Mouse (Mus musculus) liver, postnatal 0 days (tissue): ENCODE measurements around the gene Prl8a9. TPM values are rescaled to one million over a fixed set of nuclear protein-coding genes. Genes with fewer than 3 reads are reported as not detected.

ENCODE experiments used
- ATAC-seq: fragments of 200-750 bp; cut with Nextera tagmentation; 2 replicates; pipeline ENCODE4 v1.8.0; 2017; ENCODE audit warnings: mild to moderate bottlenecking, moderate library complexity
- DNase-seq: peaks from one replicate; pipeline ENCODE4 v3.0.0-alpha.2; 2016
- H3K27ac ChIP-seq: fragments of 300-500 bp; sonication (generic); 2 replicates; pipeline ENCODE4 v1.5.1; 2014; ENCODE audit warnings: antibody characterized with exemption, moderate library complexity, mild to moderate bottlenecking, low read depth
- H3K27me3 ChIP-seq: fragments of 300-500 bp; sonication (generic); 2 replicates; pipeline ENCODE4 v1.6.1; 2014; ENCODE audit warnings: low read length, control low read depth, mixed read lengths; ENCODE audit not compliant: insufficient read depth
- H3K36me3 ChIP-seq: fragments of 300-500 bp; sonication (generic); replicated peaks from 2 replicates; pipeline ENCODE4 v1.6.1; 2014; ENCODE audit warnings: mild to moderate bottlenecking, control low read depth, low read length, moderate library complexity, mixed read lengths; ENCODE audit not compliant: insufficient read depth
- H3K4me1 ChIP-seq: fragments of 300-500 bp; sonication (generic); 2 replicates; pipeline ENCODE4 v1.6.1; 2014; ENCODE audit warnings: antibody characterized with exemption, mild to moderate bottlenecking, control low read depth; ENCODE audit not compliant: insufficient read depth
- H3K4me2 ChIP-seq: fragments of 300-500 bp; sonication (generic); 2 replicates; pipeline ENCODE4 v1.6.1; 2014; ENCODE audit warnings: low read depth, mild to moderate bottlenecking, low read length, moderate library complexity, mixed read lengths
- H3K4me3 ChIP-seq: fragments of 300-500 bp; sonication (generic); 2 replicates; pipeline ENCODE4 v1.5.1; 2014; ENCODE audit warnings: low read depth, low read length
- H3K9ac ChIP-seq: fragments of 300-500 bp; sonication (generic); replicated peaks from 2 replicates; pipeline ENCODE4 v1.6.1; 2014; ENCODE audit warnings: mild to moderate bottlenecking, moderate library complexity
- H3K9me3 ChIP-seq: fragments of 300-500 bp; sonication (generic); 2 replicates; pipeline ENCODE4 v1.6.1; 2016; ENCODE audit warnings: mild to moderate bottlenecking, control low read depth, low read length, mixed read lengths
- CTCF ChIP-seq: sonication (generic); IDR thresholded peaks from 2 replicates; pipeline ENCODE4 v1.5.1; 2016; ENCODE audit warnings: antibody characterized with exemption, low read depth
- EP300 ChIP-seq: IDR thresholded peaks from 2 replicates; pipeline ENCODE4 v1.6.1; 2016; ENCODE audit warnings: antibody characterized with exemption, low read depth, mild to moderate bottlenecking
- WGBS: fragments of 180-500 bp; shearing (Covaris S2); extraction: QIAGEN DNeasy Blood & Tissue Kit; methylation state at CpG from one replicate; pipeline ENCODE4 v1.1.7; 2014; ENCODE audit not compliant: insufficient replicate concordance; 5-methylcytosine and 5-hydroxymethylcytosine counted together
- polyA plus RNA-seq: library from polyadenylated mRNA; unstranded; fragments of >200 nt; fragmentation: Nextera tagmentation; extraction: Ambion mirVana; gene quantifications from 2 replicates; pipeline ENCODE4 v1.2.1, GENCODE M21; 2015

The Prl8a9 gene
- polyA plus RNA-seq, result not detected in 2 replicates

DNA sequence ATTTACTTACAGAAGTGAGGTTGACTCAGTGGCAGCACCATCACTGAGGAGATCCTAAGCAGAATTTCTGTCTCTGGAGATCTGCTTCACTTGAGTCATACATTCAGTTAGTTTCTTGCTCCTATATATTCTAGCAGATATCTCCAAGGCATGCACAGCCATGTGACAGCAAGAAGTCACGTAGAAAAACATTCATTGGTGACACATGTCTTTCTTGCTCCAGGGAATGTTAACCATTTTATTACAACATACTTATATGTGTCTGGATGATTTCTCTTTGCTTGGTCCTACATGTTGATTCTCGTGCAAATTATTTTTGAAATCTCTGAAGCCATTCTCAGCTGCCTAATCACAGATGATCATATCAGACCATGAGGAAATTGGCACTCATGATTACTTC is at the start of gene Prl8a9:
TSS of gene Prl8a9 (minus strand) at position 101 of the 400 bp plus-strand sequence.
- Histone ChIP-seq H3K4me2 (no peak within 1 kb of the TSS), H3K27me3 (no peaks in the 10 kb centered on the region), H3K9ac (no peak within 1 kb of the TSS), H3K4me3 (no peak within 1 kb of the TSS), H3K4me1 (no peaks in the 10 kb centered on the region), H3K9me3 (no peaks in the 10 kb centered on the region), H3K27ac (no peak within 1 kb of the TSS), H3K36me3 (no peaks in the 10 kb centered on the region)
- DNase-seq, result no peak
- TF ChIP-seq CTCF, result no peak
- TF ChIP-seq EP300, result no peak
- 69% methylated on average over 2 of the region's 2 CpGs for WGBS
- no peak for ATAC-seq

DNA sequence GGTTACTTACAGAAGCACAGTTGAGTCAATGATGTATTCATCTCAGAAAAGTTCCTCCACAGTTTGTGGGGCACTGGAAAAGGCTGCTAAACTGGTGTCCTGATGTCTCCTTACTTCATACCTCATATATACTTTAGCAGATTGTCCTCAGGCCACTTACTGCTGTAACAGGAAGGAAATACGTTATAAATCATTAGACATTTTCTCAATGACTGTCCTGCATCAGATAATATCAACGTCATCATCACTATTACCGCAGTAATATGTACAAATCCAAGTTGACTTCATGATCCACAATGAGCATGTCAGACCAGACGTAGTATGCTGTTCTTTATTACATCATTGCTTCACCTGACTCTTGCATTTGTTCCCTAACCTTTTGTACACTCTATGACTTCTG is 46.1 kb upstream of the Prl8a9 start, which contains the start of gene Prl7b1:
TSS of gene Prl7b1 (minus strand) at position 101 of the 400 bp plus-strand sequence.
- Histone ChIP-seq H3K9ac (no peak within 1 kb of the TSS), H3K27me3 (no peaks in the 10 kb centered on the region), H3K9me3 (no peaks in the 10 kb centered on the region), H3K36me3 (no peaks in the 10 kb centered on the region), H3K4me2 (no peak within 1 kb of the TSS), H3K4me1 (no peaks in the 10 kb centered on the region), H3K4me3 (no peak within 1 kb of the TSS), H3K27ac (no peak within 1 kb of the TSS)
- TF ChIP-seq CTCF, result no peak
- no peak for TF ChIP-seq EP300
- DNase-seq (no peak), ATAC-seq (no peak)
- WGBS, result 50% methylated on average over 4 of the region's 4 CpGs

DNA sequence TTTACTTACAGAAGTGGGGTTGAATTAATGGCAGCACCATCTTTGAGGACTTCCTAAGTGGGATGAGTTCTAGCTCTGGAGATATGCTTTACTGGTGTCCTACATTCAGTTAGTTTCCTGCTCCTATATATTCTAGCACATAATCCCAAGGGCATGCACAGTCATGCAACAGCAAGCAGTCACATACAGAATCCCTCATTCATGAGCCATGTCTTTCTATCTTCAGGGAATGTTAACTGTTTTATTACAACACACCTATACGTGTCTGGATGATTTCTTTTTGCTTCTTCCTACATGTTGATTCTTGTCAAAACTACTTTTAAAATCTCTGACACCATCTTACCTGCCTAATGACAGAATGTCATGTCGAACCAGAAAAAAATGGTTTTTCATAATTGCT is 17.7 kb upstream of the Prl8a9 start, which contains the start of gene Prl8a1:
TSS of gene Prl8a1 (minus strand) at position 101 of the 400 bp plus-strand sequence.
- TF ChIP-seq EP300, result no peak
- TF ChIP-seq CTCF, result no peak

DNA sequence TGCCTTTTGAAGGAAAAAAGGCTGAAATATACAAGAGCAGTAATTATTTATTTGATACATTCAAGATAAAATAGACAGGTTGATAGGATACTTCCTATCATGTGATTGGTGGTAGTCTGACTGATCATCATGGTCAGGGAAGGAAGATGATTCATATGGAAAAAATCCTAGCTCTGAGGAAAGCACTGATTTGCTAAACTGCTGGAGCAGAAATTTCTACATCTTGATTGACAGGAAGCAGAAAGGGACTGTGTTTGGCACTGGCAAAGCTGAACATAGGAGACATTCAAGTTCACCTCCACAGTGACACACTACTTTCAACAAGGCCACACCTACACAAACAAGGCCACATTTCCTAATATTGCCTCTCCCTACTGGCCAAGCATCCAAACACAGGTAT is 11.1 kb downstream of the Prl8a9 start:
- Histone ChIP-seq H3K36me3 (no peaks in the 10 kb centered on the region), H3K9me3 (no peaks in the 10 kb centered on the region), H3K4me1 (no peaks in the 10 kb centered on the region), H3K27me3 (no peaks in the 10 kb centered on the region), H3K4me3 (no peak overlapping the region), H3K4me2 (no peak overlapping the region), H3K9ac (no peak overlapping the region), H3K27ac (no peak overlapping the region)
- DNase-seq (no peak), ATAC-seq (no peak)
- no peak for TF ChIP-seq EP300
- TF ChIP-seq CTCF, result no peak

More for the DNA sequence above, 17.7 kb upstream of the Prl8a9 start, which contains the start of gene Prl8a1:
- Histone ChIP-seq H3K4me1 (no peaks in the 10 kb centered on the region), H3K4me3 (no peak within 1 kb of the TSS), H3K36me3 (no peaks in the 10 kb centered on the region), H3K27me3 (no peaks in the 10 kb centered on the region), H3K27ac (no peak within 1 kb of the TSS), H3K4me2 (no peak within 1 kb of the TSS), H3K9ac (no peak within 1 kb of the TSS), H3K9me3 (no peaks in the 10 kb centered on the region)
- 66% methylated on average over 2 of the region's 2 CpGs for WGBS
- no peak for DNase-seq
- ATAC-seq, result no peak

DNA sequence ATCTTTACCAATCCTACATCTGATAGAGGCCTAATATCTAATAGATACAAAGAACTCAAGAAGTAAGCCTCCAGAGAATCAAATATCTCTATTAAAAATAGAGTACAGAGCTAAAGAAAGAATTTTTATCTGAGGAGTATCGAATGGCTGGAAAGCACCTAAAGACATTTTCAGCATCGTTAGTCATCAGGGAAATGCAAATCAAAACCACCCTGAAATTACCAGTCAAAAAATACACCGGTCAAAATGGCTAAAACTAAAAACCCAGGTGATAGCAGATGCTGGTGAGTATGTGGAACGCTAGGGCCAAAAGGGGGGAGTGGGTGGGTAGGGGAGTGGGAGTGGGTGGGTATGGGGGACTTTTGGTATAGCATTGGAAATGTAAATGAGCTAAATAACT is 41.2 kb downstream of the Prl8a9 start:
- no peaks in the 10 kb centered on the region for H3K4me1 ChIP-seq
- no peak for DNase-seq
- WGBS, result 72% methylated on average over 4 of the region's 4 CpGs

DNA sequence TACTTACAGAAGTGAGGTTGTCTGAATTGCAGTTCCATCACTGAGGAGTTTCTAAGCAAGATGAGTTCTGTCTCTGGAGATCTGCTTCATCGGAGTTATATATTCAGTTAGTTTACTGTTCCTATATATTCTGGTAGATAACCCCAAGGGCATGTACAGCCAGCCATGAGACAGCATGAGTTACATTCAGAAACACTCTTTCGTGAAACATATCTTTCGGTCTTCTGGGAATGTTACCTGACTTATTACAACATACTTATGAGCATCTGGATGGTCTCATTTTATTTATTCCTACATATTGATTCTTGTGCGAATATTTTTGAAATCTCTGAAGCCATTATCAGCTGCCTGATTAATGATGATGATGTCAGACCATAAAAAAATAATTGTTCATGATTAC is 51.3 kb downstream of the Prl8a9 start, which contains the start of gene Prl8a8:
TSS of gene Prl8a8 (minus strand) at position 101 of the 400 bp plus-strand sequence.
- Histone ChIP-seq H3K9ac (no peak within 1 kb of the TSS), H3K4me3 (no peak within 1 kb of the TSS), H3K27me3 (no peaks in the 10 kb centered on the region), H3K4me1 (no peaks in the 10 kb centered on the region), H3K9me3 (no peaks in the 10 kb centered on the region), H3K4me2 (no peak within 1 kb of the TSS), H3K36me3 (no peaks in the 10 kb centered on the region), H3K27ac (no peak within 1 kb of the TSS)
- DNase-seq (no peak), ATAC-seq (no peak)
- WGBS, result 79% methylated on average over 4 of the region's 4 CpGs
- TF ChIP-seq EP300 (no peak), CTCF (no peak)

More for the DNA sequence above, 41.2 kb downstream of the Prl8a9 start:
- no peaks in the 10 kb centered on the region for H3K27me3 ChIP-seq
- H3K36me3 ChIP-seq, result no peaks in the 10 kb centered on the region
- no peak for ATAC-seq
- no peak overlapping the region for H3K4me3 ChIP-seq
- H3K9ac ChIP-seq, result no peak overlapping the region
- no peak overlapping the region for H3K27ac ChIP-seq
- H3K4me2 ChIP-seq, result no peak overlapping the region
- H3K9me3 ChIP-seq, result no peaks in the 10 kb centered on the region
- TF ChIP-seq EP300, result no peak

Other genes starting within 250 kb of the Prl8a9 start
- gene Prl8a2, start 218.9 kb downstream of the Prl8a9 start, polyA plus RNA-seq, result not detected in 2 replicates
- gene Prl2b1, start 173.8 kb downstream of the Prl8a9 start, polyA plus RNA-seq, result not detected in 2 replicates
- gene Prl8a6, start 125.9 kb downstream of the Prl8a9 start, polyA plus RNA-seq, result not detected in 2 replicates
- gene Prl8a8, start 51.4 kb downstream of the Prl8a9 start, polyA plus RNA-seq, result not detected in 2 replicates
- not detected in 2 replicates for gene Prl8a1, start 17.6 kb upstream of the Prl8a9 start, polyA plus RNA-seq
- gene Prl7b1, start 46.0 kb upstream of the Prl8a9 start, polyA plus RNA-seq, result not detected in 2 replicates
- not detected in 2 replicates for gene Prl7a1, start 77.9 kb upstream of the Prl8a9 start, polyA plus RNA-seq
- gene Prl7a2, start 103.4 kb upstream of the Prl8a9 start, polyA plus RNA-seq, result not detected in 2 replicates
- not detected in 2 replicates for gene Prl7d1, start 152.1 kb upstream of the Prl8a9 start, polyA plus RNA-seq
- gene Prl7c1, start 216.2 kb upstream of the Prl8a9 start, polyA plus RNA-seq, result not detected in 2 replicates
- not detected in 2 replicates for gene Prl2a1, start 237.0 kb upstream of the Prl8a9 start, polyA plus RNA-seq